Mouse (Mus musculus) intestine, embryonic 14.5 days (tissue): ENCODE results near the gene Prkce. TPM values are rescaled to one million over a fixed set of nuclear protein-coding genes. Genes with fewer than 3 reads are reported as not detected.

ENCODE experiments used
- ATAC-seq: fragments of 200-750 bp; cut with Nextera tagmentation; replicated peaks from 2 replicates; pipeline ENCODE4 v1.8.0; 2017; ENCODE audit warnings: low read depth, moderate number of reproducible peaks, moderate TSS enrichment, moderate library complexity; ENCODE audit not compliant: low FRiP score, low TSS enrichment
- DNase-seq: peaks from one replicate; pipeline ENCODE4 v3.0.0-alpha.2; 2018; ENCODE audit warnings: low spot score
- H3K27ac ChIP-seq: fragments of 300-500 bp; sonication (generic); 2 replicates; pipeline ENCODE4 v1.5.1; 2014; ENCODE audit warnings: low read depth, mild to moderate bottlenecking, control low read depth
- H3K27me3 ChIP-seq: fragments of 300-500 bp; sonication (generic); replicated peaks from 2 replicates; pipeline ENCODE4 v1.6.1; 2014; ENCODE audit warnings: low read length, control low read depth; ENCODE audit not compliant: control insufficient read depth, insufficient read depth
- H3K36me3 ChIP-seq: fragments of 300-500 bp; sonication (generic); 2 replicates; pipeline ENCODE4 v1.6.1; 2014; ENCODE audit warnings: low read length, control low read depth; ENCODE audit not compliant: control insufficient read depth, insufficient read depth
- H3K4me1 ChIP-seq: fragments of 300-500 bp; sonication (generic); replicated peaks from 2 replicates; pipeline ENCODE4 v1.6.1; 2014; ENCODE audit warnings: low read length, control low read depth, mixed read lengths; ENCODE audit not compliant: control insufficient read depth, insufficient read depth
- H3K4me2 ChIP-seq: fragments of 300-500 bp; sonication (generic); 2 replicates; pipeline ENCODE4 v1.6.1; 2014; ENCODE audit warnings: low read length
- H3K4me3 ChIP-seq: fragments of 300-500 bp; sonication (generic); 2 replicates; pipeline ENCODE4 v1.5.1; 2014; ENCODE audit warnings: low read depth, low read length, control low read depth, mixed read lengths
- H3K9ac ChIP-seq: fragments of 300-500 bp; sonication (generic); 2 replicates; pipeline ENCODE4 v1.6.1; 2014; ENCODE audit warnings: mild to moderate bottlenecking, low read length
- H3K9me3 ChIP-seq: fragments of 300-500 bp; sonication (generic); 2 replicates; pipeline ENCODE4 v1.6.1; 2016; ENCODE audit warnings: low read length, control low read depth; ENCODE audit not compliant: control insufficient read depth
- WGBS: fragments of 180-500 bp; shearing (Covaris S2); extraction: QIAGEN DNeasy Blood & Tissue Kit; methylation state at CpG from one replicate; pipeline ENCODE4 v1.1.7; 2014; 5-methylcytosine and 5-hydroxymethylcytosine counted together
- polyA plus RNA-seq: library from polyadenylated mRNA; unstranded; fragments of >200 nt; fragmentation: Nextera tagmentation; extraction: Ambion mirVana; gene quantifications from 2 replicates; pipeline ENCODE4 v1.2.1, GENCODE M21; 2014

The Prkce gene
- polyA plus RNA-seq, 1 experiment from 2014 or later = 7.5 TPM

- no peaks in the 10 kb centered on the region for H3K36me3 ChIP-seq
- 94% methylated on average over 1 of the region's 1 CpGs for WGBS
- no peak overlapping the region for H3K4me2 ChIP-seq
- no peak overlapping the region for H3K9ac ChIP-seq
- no peak overlapping the region for H3K4me3 ChIP-seq
- H3K9me3 ChIP-seq = no peaks in the 10 kb centered on the region
- no peak for ATAC-seq
- no peak for DNase-seq
- peaks cover 15% of the 10 kb centered on the region for H3K4me1 ChIP-seq
- no peaks in the 10 kb centered on the region for H3K27me3 ChIP-seq
- H3K27ac ChIP-seq = no peak overlapping the region
Measured at GRCm38 (mm10) chr17:86187777-86188176, 20.2 kb downstream of the Prkce start.

GRCm38 (mm10) chr17:86193979-86194378 lies 26.4 kb downstream of the Prkce start:
- no peak for ATAC-seq

GRCm38 (mm10) chr17:86194921-86195320 lies 27.3 kb downstream of the Prkce start:
- Histone ChIP-seq H3K4me3 (no peak overlapping the region), H3K27ac (no peak overlapping the region), H3K4me1 (peaks cover 10% of the 10 kb centered on the region), H3K27me3 (no peaks in the 10 kb centered on the region), H3K4me2 (no peak overlapping the region), H3K9me3 (no peaks in the 10 kb centered on the region), H3K9ac (no peak overlapping the region), H3K36me3 (no peaks in the 10 kb centered on the region)
- DNase-seq (no peak), ATAC-seq (no peak)
- WGBS = 65% methylated on average over 8 of the region's 8 CpGs

More at GRCm38 (mm10) chr17:86193979-86194378, 26.4 kb downstream of the Prkce start:
- no peaks in the 10 kb centered on the region for H3K36me3 ChIP-seq
- peaks cover 4% of the 10 kb centered on the region for H3K4me1 ChIP-seq
- H3K9me3 ChIP-seq = no peaks in the 10 kb centered on the region
- H3K4me2 ChIP-seq = no peak overlapping the region
- WGBS = 78% methylated on average over 6 of the region's 6 CpGs
- H3K4me3 ChIP-seq = no peak overlapping the region
- no peak overlapping the region for H3K9ac ChIP-seq
- no peaks in the 10 kb centered on the region for H3K27me3 ChIP-seq
- no peak overlapping the region for H3K27ac ChIP-seq
- no peak for DNase-seq

GRCm38 (mm10) chr17:86198496-86199465 lies 31.2 kb downstream of the Prkce start:
- ATAC-seq (0 out of 2 replicates have a peak, but pooled peaks have one; percentile 28), DNase-seq (no peak)
- H3K27me3 ChIP-seq = no peaks in the 10 kb centered on the region
- H3K4me3 ChIP-seq = no peak overlapping the region
- H3K4me1 ChIP-seq = peaks cover 10% of the 10 kb centered on the region
- H3K36me3 ChIP-seq = no peaks in the 10 kb centered on the region
- H3K9me3 ChIP-seq = no peaks in the 10 kb centered on the region
- no peak overlapping the region for H3K4me2 ChIP-seq
- WGBS = 54% methylated on average over 16 of the region's 16 CpGs
- no peak overlapping the region for H3K9ac ChIP-seq
- no peak overlapping the region for H3K27ac ChIP-seq

- no peaks in the 10 kb centered on the region for H3K27me3 ChIP-seq
- no peak overlapping the region for H3K4me3 ChIP-seq
- no peaks in the 10 kb centered on the region for H3K9me3 ChIP-seq
- DNase-seq (no peak), ATAC-seq (no peak)
- H3K4me1 ChIP-seq = peaks cover 10% of the 10 kb centered on the region; the same call in 1 of the 2 replicates
- no peak overlapping the region for H3K27ac ChIP-seq
- no peaks in the 10 kb centered on the region for H3K36me3 ChIP-seq
- H3K9ac ChIP-seq = no peak overlapping the region
- 92% methylated on average over 7 of the region's 7 CpGs for WGBS
- no peak overlapping the region for H3K4me2 ChIP-seq
Measured at GRCm38 (mm10) chr17:86201981-86202380, 34.4 kb downstream of the Prkce start.

- no peak for ATAC-seq
- WGBS = 93% methylated on average over 6 of the region's 6 CpGs
- Histone ChIP-seq H3K4me2 (no peak overlapping the region), H3K27me3 (no peaks in the 10 kb centered on the region), H3K9me3 (no peaks in the 10 kb centered on the region), H3K4me3 (no peak overlapping the region), H3K27ac (no peak overlapping the region), H3K9ac (no peak overlapping the region), H3K36me3 (no peaks in the 10 kb centered on the region), H3K4me1 (peaks cover 10% of the 10 kb centered on the region; the same call in 1 of the 2 replicates)
- no peak for DNase-seq
Measured at GRCm38 (mm10) chr17:86202972-86203371, 35.4 kb downstream of the Prkce start.

- ATAC-seq (no peak), DNase-seq (no peak)
- WGBS = 78% methylated on average over 20 of the region's 20 CpGs
- no peak overlapping the region for H3K9ac ChIP-seq
- H3K9me3 ChIP-seq = no peaks in the 10 kb centered on the region
- no peak overlapping the region for H3K4me2 ChIP-seq
- no peak overlapping the region for H3K4me3 ChIP-seq
- no peak overlapping the region for H3K27ac ChIP-seq
- no peaks in the 10 kb centered on the region for H3K36me3 ChIP-seq
- peaks cover 8% of the 10 kb centered on the region; the same call in 1 of the 2 replicates for H3K4me1 ChIP-seq
- no peaks in the 10 kb centered on the region for H3K27me3 ChIP-seq
Measured at GRCm38 (mm10) chr17:86203531-86204450, 36.2 kb downstream of the Prkce start.

GRCm38 (mm10) chr17:86206289-86206688 lies 38.7 kb downstream of the Prkce start:
- Histone ChIP-seq H3K27ac (no peak overlapping the region), H3K36me3 (no peaks in the 10 kb centered on the region), H3K27me3 (no peaks in the 10 kb centered on the region), H3K4me1 (no peaks in the 10 kb centered on the region), H3K9me3 (no peaks in the 10 kb centered on the region), H3K4me2 (no peak overlapping the region), H3K4me3 (no peak overlapping the region), H3K9ac (no peak overlapping the region)
- WGBS = 85% methylated on average over 8 of the region's 8 CpGs
- no peak for DNase-seq
- no peak for ATAC-seq
